Mouse (Mus musculus) liver, embryonic 16.5 days (tissue): ENCODE data around the gene Nit1. TPM values are rescaled to one million over a fixed set of nuclear protein-coding genes. Genes with fewer than 3 reads are reported as not detected.
"Not testable (repeated sequence)": the region's sequence is repeated elsewhere in the genome, so short reads cannot be mapped to it uniquely, and the experiment has no call there.

Source experiments
- ATAC-seq: fragments of 200-750 bp; cut with Nextera tagmentation; 2 replicates; pipeline ENCODE4 v1.8.0; 2017; ENCODE audit warnings: low read depth, mild to moderate bottlenecking, moderate number of reproducible peaks, moderate library complexity
- H3K27ac ChIP-seq: fragments of 300-500 bp; sonication (generic); 2 replicates; pipeline ENCODE4 v1.5.1; 2014; ENCODE audit warnings: mild to moderate bottlenecking, low read length
- H3K27me3 ChIP-seq: fragments of 300-500 bp; sonication (generic); 2 replicates; pipeline ENCODE4 v1.6.1; 2014; ENCODE audit warnings: low read depth, low read length, mixed read lengths; ENCODE audit not compliant: control insufficient read depth, insufficient read depth
- H3K36me3 ChIP-seq: fragments of 300-500 bp; sonication (generic); 2 replicates; pipeline ENCODE4 v1.6.1; 2014; ENCODE audit warnings: mild to moderate bottlenecking; ENCODE audit not compliant: control insufficient read depth, insufficient read depth
- H3K4me1 ChIP-seq: fragments of 300-500 bp; sonication (generic); 2 replicates; pipeline ENCODE4 v1.6.1; 2014; ENCODE audit warnings: low read depth, low read length, mixed read lengths; ENCODE audit not compliant: control insufficient read depth
- H3K4me2 ChIP-seq: fragments of 300-500 bp; sonication (generic); 2 replicates; pipeline ENCODE4 v1.6.1; 2014; ENCODE audit warnings: low read depth, low read length, mixed read lengths
- H3K4me3 ChIP-seq: fragments of 300-500 bp; sonication (generic); 2 replicates; pipeline ENCODE4 v1.5.1; 2014; ENCODE audit warnings: low read depth, mild to moderate bottlenecking, low read length
- H3K9ac ChIP-seq: fragments of 300-500 bp; sonication (generic); 2 replicates; pipeline ENCODE4 v1.6.1; 2014; ENCODE audit warnings: low read depth, low read length
- H3K9me3 ChIP-seq: fragments of 300-500 bp; sonication (generic); replicated peaks from 2 replicates; pipeline ENCODE4 v1.6.1; 2016; ENCODE audit warnings: low read length; ENCODE audit not compliant: control insufficient read depth
- WGBS: fragments of 180-500 bp; shearing (Covaris S2); extraction: QIAGEN DNeasy Blood & Tissue Kit; methylation state at CpG from one replicate; pipeline ENCODE4 v1.1.7; 2014; ENCODE audit not compliant: insufficient replicate concordance; 5-methylcytosine and 5-hydroxymethylcytosine counted together
- polyA plus RNA-seq: library from polyadenylated mRNA; unstranded; fragments of >200 nt; fragmentation: Nextera tagmentation; extraction: Ambion mirVana; gene quantifications from 2 replicates; pipeline ENCODE4 v1.2.1, GENCODE M21; 2015

Gene Nit1
- polyA plus RNA-seq, 1 experiment from 2014 or later: 39.0 TPM

- ATAC-seq: no peak
- H3K9me3 ChIP-seq: peaks cover 2% of the 10 kb centered on the region; the same call in 1 of the 2 replicates
- no peaks in the 10 kb centered on the region for H3K27me3 ChIP-seq
- no peak overlapping the region for H3K4me3 ChIP-seq
- H3K4me1 ChIP-seq: peaks cover 15% of the 10 kb centered on the region
- H3K4me2 ChIP-seq: no peak overlapping the region
- 90% methylated on average over 16 of the region's 16 CpGs for WGBS
- no peak overlapping the region for H3K9ac ChIP-seq
- peaks cover 24% of the 10 kb centered on the region for H3K36me3 ChIP-seq
- no peak overlapping the region for H3K27ac ChIP-seq
These were observed 2.9 kb downstream of the Nit1 start for GRCm38 (mm10) chr1:171342262-171343207.

- Histone ChIP-seq H3K4me2 (peak overlapping the region; percentile 95), H3K9ac (peak overlapping the region; percentile 93), H3K4me3 (peak overlapping the region; percentile 71), H3K27me3 (no peaks in the 10 kb centered on the region), H3K36me3 (no peaks in the 10 kb centered on the region), H3K9me3 (no peaks in the 10 kb centered on the region), H3K27ac (peak overlapping the region; percentile 90), H3K4me1 (peaks cover 25% of the 10 kb centered on the region)
- no peak for ATAC-seq
- WGBS: 2% methylated on average over 4 of the region's 4 CpGs
These were observed 15.3 kb downstream of the Nit1 start for GRCm38 (mm10) chr1:171330216-171330560.

GRCm38 (mm10) chr1:171329433-171330215, 15.8 kb downstream of the Nit1 start:
- Histone ChIP-seq H3K27me3 (no peaks in the 10 kb centered on the region), H3K27ac (peak overlapping the region; percentile 90), H3K9ac (peak overlapping the region; percentile 93), H3K4me1 (peaks cover 25% of the 10 kb centered on the region), H3K36me3 (no peaks in the 10 kb centered on the region), H3K4me2 (peak overlapping the region; percentile 95), H3K4me3 (peak overlapping the region; percentile 71), H3K9me3 (no peaks in the 10 kb centered on the region)
- WGBS: under 1% methylated on average over 44 of the region's 61 CpGs
- ATAC-seq: peak; percentile 73

- H3K4me2 ChIP-seq: peak within 1 kb of the TSS; percentile 95
- peak; percentile 86 for ATAC-seq
- 1% methylated on average over 47 of the region's 48 CpGs for WGBS
- no peaks in the 10 kb centered on the region for H3K27me3 ChIP-seq
- peak within 1 kb of the TSS; percentile 90 for H3K27ac ChIP-seq
- H3K9ac ChIP-seq: peak within 1 kb of the TSS; percentile 93
- H3K36me3 ChIP-seq: no peaks in the 10 kb centered on the region
- peak within 1 kb of the TSS; percentile 71 for H3K4me3 ChIP-seq
- H3K4me1 ChIP-seq: peaks cover 25% of the 10 kb centered on the region
- H3K9me3 ChIP-seq: no peaks in the 10 kb centered on the region
These were observed 16.5 kb downstream of the Nit1 start, which contains the start of gene Dedd for GRCm38 (mm10) chr1:171328839-171329432. Gene Dedd (plus strand): TSS chr1:171329145.

- peak overlapping the region; percentile 71 for H3K4me3 ChIP-seq
- H3K9ac ChIP-seq: peak overlapping the region; percentile 93
- H3K27me3 ChIP-seq: no peaks in the 10 kb centered on the region
- H3K9me3 ChIP-seq: no peaks in the 10 kb centered on the region
- no peak for ATAC-seq
- H3K27ac ChIP-seq: peak overlapping the region; percentile 90
- H3K4me1 ChIP-seq: peaks cover 25% of the 10 kb centered on the region
- H3K4me2 ChIP-seq: peak overlapping the region; percentile 95
- no peaks in the 10 kb centered on the region for H3K36me3 ChIP-seq
- 24% methylated on average over 9 of the region's 9 CpGs for WGBS
These were observed 17.2 kb downstream of the Nit1 start for GRCm38 (mm10) chr1:171328244-171328643.

GRCm38 (mm10) chr1:171326588-171326987, 18.9 kb downstream of the Nit1 start:
- not testable (repeated sequence) for H3K9ac ChIP-seq, H3K9me3 ChIP-seq, H3K36me3 ChIP-seq, H3K4me3 ChIP-seq, H3K27ac ChIP-seq, H3K27me3 ChIP-seq, ATAC-seq, H3K4me2 ChIP-seq
- 68% methylated on average over 3 of the region's 4 CpGs for WGBS
- H3K4me1 ChIP-seq: peaks cover 26% of the 10 kb centered on the region

GRCm38 (mm10) chr1:171325571-171325970, 19.9 kb downstream of the Nit1 start:
- peaks cover 24% of the 10 kb centered on the region for H3K4me1 ChIP-seq
- no peak overlapping the region for H3K27ac ChIP-seq
- H3K9ac ChIP-seq: no peak overlapping the region
- H3K4me3 ChIP-seq: no peak overlapping the region
- H3K9me3 ChIP-seq: no peaks in the 10 kb centered on the region
- no peak for ATAC-seq
- no peaks in the 10 kb centered on the region for H3K36me3 ChIP-seq
- H3K4me2 ChIP-seq: no peak overlapping the region
- WGBS: 74% methylated on average over 2 of the region's 2 CpGs
- H3K27me3 ChIP-seq: no peaks in the 10 kb centered on the region

- peak; percentile 32; the same call in 1 of the 2 replicates for ATAC-seq
- H3K27me3 ChIP-seq: no peaks in the 10 kb centered on the region
- no peaks in the 10 kb centered on the region for H3K9me3 ChIP-seq
- H3K4me2 ChIP-seq: no peak overlapping the region
- H3K4me3 ChIP-seq: no peak overlapping the region
- no peak overlapping the region for H3K9ac ChIP-seq
- H3K36me3 ChIP-seq: no peaks in the 10 kb centered on the region
- peak overlapping the region; percentile 48; the same call in 1 of the 2 replicates for H3K27ac ChIP-seq
- H3K4me1 ChIP-seq: peaks cover 4% of the 10 kb centered on the region; the same call in 1 of the 2 replicates
- 76% methylated on average over 1 of the region's 1 CpGs for WGBS
These were observed 23.4 kb downstream of the Nit1 start for GRCm38 (mm10) chr1:171322012-171322411.
